In genomic region chr1:39266843-39267512, GRCm38 (mm10) we compare ENCODE assay signal across 22 mouse cellular contexts.
DNase-seq lines count a peak whose midpoint lies in the region; ATAC-seq and TF ChIP-seq lines count a peak whose summit lies in the region.
"Had no signal": no experiment of that assay in that cellular context is flagged by ENCODE, and none has a peak within 500 bp of the region (broad histone marks: within the 10 kb centered on the region; RNA-seq: fewer than 3 reads in every experiment).

No protein-coding gene starts in this region.

- peaks cover 7% of the 10 kb centered on the region; the same call in 1 of the 2 replicates for H3K4me1 ChIP-seq in hindbrain, embryonic 12.5 days
- peaks cover 10% of the 10 kb centered on the region; the same call in 1 of the 2 replicates for H3K4me1 ChIP-seq in hindbrain, embryonic 10.5 days (replicated peaks)
- H3K4me1 ChIP-seq in neural tube, embryonic 13.5 days (replicated peaks): peaks cover 9% of the 10 kb centered on the region
- H3K4me1 ChIP-seq in forebrain, postnatal 0 days (ENCODE audit: insufficient read depth): no peaks in the 10 kb centered on the region
- H3K4me1 ChIP-seq: heart, embryonic 12.5 days; hindbrain, embryonic 15.5 days; limb, embryonic 12.5 days had no signal

- no peaks in the 10 kb centered on the region; the same call in 1 of the 2 replicates for H3K9me3 ChIP-seq in hindbrain, embryonic 12.5 days (replicated peaks)
- H3K9me3 ChIP-seq in hindbrain, embryonic 10.5 days: no peaks in the 10 kb centered on the region
- no peaks in the 10 kb centered on the region for H3K9me3 ChIP-seq in neural tube, embryonic 13.5 days
- H3K9me3 ChIP-seq in forebrain, postnatal 0 days (ENCODE audit: low read length): no peaks in the 10 kb centered on the region
- H3K9me3 ChIP-seq: hindbrain, embryonic 15.5 days had no signal

- no peak for TF ChIP-seq CTCF in forebrain, postnatal 0 days (IDR thresholded peaks at IDR 0.05; ENCODE audit: low read depth)

- no peaks in the 10 kb centered on the region for H3K36me3 ChIP-seq in hindbrain, embryonic 12.5 days
- no peaks in the 10 kb centered on the region for H3K36me3 ChIP-seq in hindbrain, embryonic 10.5 days
- no peaks in the 10 kb centered on the region for H3K36me3 ChIP-seq in neural tube, embryonic 13.5 days
- no peaks in the 10 kb centered on the region for H3K36me3 ChIP-seq in forebrain, postnatal 0 days (ENCODE audit: insufficient read depth)
- H3K36me3 ChIP-seq: heart, embryonic 12.5 days; hindbrain, embryonic 15.5 days; limb, embryonic 12.5 days had no signal

- peak; percentile 52; the same call in 1 of the 2 replicates for ATAC-seq in hindbrain, embryonic 12.5 days (ENCODE audit: low FRiP score)
- no peak for ATAC-seq in neural tube, embryonic 13.5 days (ENCODE audit: low read depth)
- ATAC-seq in forebrain, postnatal 0 days: peak; percentile 48; the same call in 1 of the 2 replicates
- ATAC-seq: intestine, embryonic 16.5 days; liver, postnatal 0 days; lung, postnatal 0 days had no signal

- H3K27ac ChIP-seq in hindbrain, embryonic 12.5 days: 0 out of 2 replicates have a peak overlapping the region, but pooled peaks have one; percentile 30
- H3K27ac ChIP-seq in hindbrain, embryonic 10.5 days: no peak overlapping the region
- peak overlapping the region; percentile 24; the same call in 1 of the 2 replicates for H3K27ac ChIP-seq in neural tube, embryonic 13.5 days (replicated peaks)
- no peak overlapping the region for H3K27ac ChIP-seq in forebrain, postnatal 0 days (ENCODE audit: low read depth, low read length)
- H3K27ac ChIP-seq: hindbrain, embryonic 15.5 days; limb, embryonic 12.5 days; macrophage had no signal

- no peak overlapping the region for H3K4me2 ChIP-seq in hindbrain, embryonic 12.5 days (replicated peaks)
- no peak overlapping the region for H3K4me2 ChIP-seq in neural tube, embryonic 13.5 days
- H3K4me2 ChIP-seq in forebrain, postnatal 0 days (ENCODE audit: low read depth): no peak overlapping the region
- H3K4me2 ChIP-seq: heart, embryonic 12.5 days; hindbrain, embryonic 15.5 days; limb, embryonic 12.5 days; liver, embryonic 11.5 days had no signal

- H3K4me3 ChIP-seq in hindbrain, embryonic 12.5 days: no peak overlapping the region
- no peak overlapping the region for H3K4me3 ChIP-seq in hindbrain, embryonic 10.5 days
- H3K4me3 ChIP-seq in neural tube, embryonic 13.5 days: no peak overlapping the region
- H3K4me3 ChIP-seq in forebrain, postnatal 0 days (ENCODE audit: low read depth, low read length): no peak overlapping the region
- H3K4me3 ChIP-seq: heart, embryonic 12.5 days; hindbrain, embryonic 15.5 days; limb, embryonic 12.5 days had no signal

- DNase-seq in hindbrain, embryonic 10.5 days (ENCODE audit: low spot score): no peak
- no peak for DNase-seq in neural tube, embryonic 10.5 days (ENCODE audit: extremely low spot score, low spot score)
- no peak for DNase-seq in forebrain, postnatal 0 days
- no peak for DNase-seq in cerebellum, adult 9-10 months
- DNase-seq in heart, adult 8-10 months (ENCODE audit: low spot score): no peak
- DNase-seq: adrenal gland, postnatal 36 days; gastrocnemius, postnatal 10 days; heart, adult 11 months; heart, postnatal 10 days; kidney, postnatal 25 days; liver, postnatal 0 days; thymus, adult 18-20 months; thymus, postnatal 36 days had no signal

- H3K27me3 ChIP-seq in hindbrain, embryonic 12.5 days: no peaks in the 10 kb centered on the region
- H3K27me3 ChIP-seq in hindbrain, embryonic 10.5 days (ENCODE audit: insufficient read depth, poor library complexity, severe bottlenecking): no peaks in the 10 kb centered on the region
- no peaks in the 10 kb centered on the region for H3K27me3 ChIP-seq in neural tube, embryonic 13.5 days
- no peaks in the 10 kb centered on the region for H3K27me3 ChIP-seq in forebrain, postnatal 0 days (ENCODE audit: insufficient read depth, low read length)
- H3K27me3 ChIP-seq: heart, embryonic 12.5 days; hindbrain, embryonic 15.5 days; limb, embryonic 12.5 days had no signal

- 65% methylated on average over 9 of the region's 9 CpGs for WGBS in hindbrain, embryonic 12.5 days
- 77% methylated on average over 9 of the region's 9 CpGs for WGBS in hindbrain, embryonic 10.5 days
- 50% methylated on average over 9 of the region's 9 CpGs for WGBS in neural tube, embryonic 13.5 days
- 35% methylated on average over 9 of the region's 9 CpGs for whole genome bisulfite sequencing in forebrain, postnatal 0 days

- no peak overlapping the region for H3K9ac ChIP-seq in hindbrain, embryonic 12.5 days
- no peak overlapping the region for H3K9ac ChIP-seq in neural tube, embryonic 13.5 days
- no peak overlapping the region for H3K9ac ChIP-seq in forebrain, postnatal 0 days
- H3K9ac ChIP-seq: heart, embryonic 12.5 days; hindbrain, embryonic 15.5 days; limb, embryonic 12.5 days; liver, postnatal 0 days had no signal

Comparison
In these comparisons a context has a peak if more than half of its experiments do, and no peak if none do; other contexts are left out.
1. H3K27ac ChIP-seq: peak in hindbrain, embryonic 12.5 days (single experiment) and neural tube, embryonic 13.5 days (single experiment); none in hindbrain, embryonic 10.5 days (single experiment) and forebrain, postnatal 0 days (single experiment).